Mouse (Mus musculus) liver, adult 2 months (tissue): Measurements from ENCODE around the gene Cog5.

Experiments used
- CTCF ChIP-seq: fragments of 200-500 bp; IDR thresholded peaks from 2 replicates; pipeline ENCODE4 v1.5.1; 2011; ENCODE audit warnings: low read depth, low read length, control low read depth
- POLR2A ChIP-seq: fragments of 200-500 bp; IDR thresholded peaks from 2 replicates; pipeline ENCODE4 v1.6.1; 2011; ENCODE audit warnings: low read length, control low read depth; ENCODE audit not compliant: insufficient read depth; ENCODE audit errors: extremely low read depth

DNA sequence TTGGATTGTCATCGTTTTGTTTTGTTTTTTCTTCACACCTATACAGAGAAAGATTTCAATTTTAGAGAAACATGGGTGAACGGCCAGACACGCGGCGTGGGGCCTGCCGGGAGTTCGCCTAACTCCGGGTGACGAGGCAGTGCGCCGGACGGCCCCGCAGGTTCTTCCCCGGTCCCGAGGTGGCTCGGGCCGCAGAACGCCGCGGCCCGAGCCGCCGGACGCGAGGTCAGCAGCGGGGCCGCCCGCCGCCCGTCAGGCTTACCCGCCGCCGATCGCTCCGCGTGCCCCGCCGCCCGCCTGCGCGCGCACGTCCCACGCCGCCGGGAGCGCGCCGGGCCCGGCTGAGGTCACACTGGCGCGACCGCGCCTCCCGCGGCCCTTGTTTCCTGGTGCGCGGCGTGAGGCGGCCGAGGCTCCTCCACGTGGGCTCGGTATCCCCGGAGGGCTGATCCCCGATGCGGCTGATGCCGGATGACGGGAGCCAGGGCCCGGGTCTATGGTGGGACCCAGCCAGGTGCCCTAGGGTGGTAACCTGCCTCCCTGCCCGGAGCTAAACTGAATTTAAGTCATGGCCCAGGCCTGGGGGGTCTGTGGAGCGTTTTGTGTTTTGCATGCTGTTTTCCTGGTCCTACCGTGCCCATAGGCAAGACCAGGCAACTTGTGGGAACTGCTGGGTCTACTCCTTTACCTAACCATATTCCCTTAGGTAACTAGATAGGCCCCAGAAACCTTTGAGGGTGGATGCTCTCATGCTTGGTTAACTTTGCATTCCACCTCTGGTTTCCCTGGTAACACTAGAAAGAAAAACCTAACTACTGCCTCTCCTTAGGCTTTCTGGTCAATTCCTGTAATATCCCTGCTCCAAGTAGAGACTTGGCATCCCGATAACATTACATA is 20.1 kb upstream of the Cog5 start, which contains the start of gene Bcap29:
- TF ChIP-seq POLR2A = no peak
- TF ChIP-seq CTCF = no peak
